Mouse (Mus musculus) lung, embryonic 15.5 days (tissue): ENCODE results near the gene Qser1. TPM values are rescaled to one million over a fixed set of nuclear protein-coding genes. Genes with fewer than 3 reads are reported as not detected.
"Not testable (repeated sequence)": the region's sequence is repeated elsewhere in the genome, so short reads cannot be mapped to it uniquely, and the experiment has no call there.

Experiments used
- ATAC-seq: fragments of 200-750 bp; cut with Nextera tagmentation; 2 replicates; pipeline ENCODE4 v1.8.0; 2017; ENCODE audit warnings: moderate number of reproducible peaks, borderline replicate concordance; ENCODE audit not compliant: low FRiP score, low TSS enrichment; ENCODE audit errors: extremely low read depth
- H3K27ac ChIP-seq: fragments of 300-500 bp; sonication (generic); 2 replicates; pipeline ENCODE4 v1.5.1; 2015; ENCODE audit warnings: moderate library complexity, mild to moderate bottlenecking, inconsistent platforms
- H3K27me3 ChIP-seq: fragments of 300-500 bp; sonication (generic); 2 replicates; pipeline ENCODE4 v1.6.1; 2015; ENCODE audit warnings: inconsistent platforms
- H3K36me3 ChIP-seq: fragments of 300-500 bp; sonication (generic); 2 replicates; pipeline ENCODE4 v1.6.1; 2015; ENCODE audit warnings: inconsistent platforms
- H3K4me1 ChIP-seq: fragments of 300-500 bp; sonication (generic); 2 replicates; pipeline ENCODE4 v1.6.1; 2015; ENCODE audit warnings: inconsistent platforms
- H3K4me2 ChIP-seq: fragments of 300-500 bp; sonication (generic); 2 replicates; pipeline ENCODE4 v1.6.1; 2015; ENCODE audit warnings: inconsistent platforms, mild to moderate bottlenecking, moderate library complexity
- H3K4me3 ChIP-seq: fragments of 300-500 bp; sonication (generic); 2 replicates; pipeline ENCODE4 v1.5.1; 2015; ENCODE audit warnings: mild to moderate bottlenecking, inconsistent platforms
- H3K9ac ChIP-seq: fragments of 300-500 bp; sonication (generic); 2 replicates; pipeline ENCODE4 v1.6.1; 2015; ENCODE audit warnings: inconsistent platforms
- H3K9me3 ChIP-seq: fragments of 300-500 bp; sonication (generic); 2 replicates; pipeline ENCODE4 v1.6.1; 2016; ENCODE audit warnings: inconsistent platforms
- WGBS: fragments of 180-500 bp; shearing (Covaris S2); methylation state at CpG from one replicate; pipeline ENCODE4 v1.1.7; 2015; 5-methylcytosine and 5-hydroxymethylcytosine counted together
- polyA plus RNA-seq: library from polyadenylated mRNA; unstranded; fragments of >200 nt; fragmentation: Nextera tagmentation; extraction: Ambion mirVana; gene quantifications from 2 replicates; pipeline ENCODE4 v1.2.1, GENCODE M21; 2015

Gene Qser1
- polyA plus RNA-seq, 1 experiment from 2014 or later, result 9.1 TPM

DNA sequence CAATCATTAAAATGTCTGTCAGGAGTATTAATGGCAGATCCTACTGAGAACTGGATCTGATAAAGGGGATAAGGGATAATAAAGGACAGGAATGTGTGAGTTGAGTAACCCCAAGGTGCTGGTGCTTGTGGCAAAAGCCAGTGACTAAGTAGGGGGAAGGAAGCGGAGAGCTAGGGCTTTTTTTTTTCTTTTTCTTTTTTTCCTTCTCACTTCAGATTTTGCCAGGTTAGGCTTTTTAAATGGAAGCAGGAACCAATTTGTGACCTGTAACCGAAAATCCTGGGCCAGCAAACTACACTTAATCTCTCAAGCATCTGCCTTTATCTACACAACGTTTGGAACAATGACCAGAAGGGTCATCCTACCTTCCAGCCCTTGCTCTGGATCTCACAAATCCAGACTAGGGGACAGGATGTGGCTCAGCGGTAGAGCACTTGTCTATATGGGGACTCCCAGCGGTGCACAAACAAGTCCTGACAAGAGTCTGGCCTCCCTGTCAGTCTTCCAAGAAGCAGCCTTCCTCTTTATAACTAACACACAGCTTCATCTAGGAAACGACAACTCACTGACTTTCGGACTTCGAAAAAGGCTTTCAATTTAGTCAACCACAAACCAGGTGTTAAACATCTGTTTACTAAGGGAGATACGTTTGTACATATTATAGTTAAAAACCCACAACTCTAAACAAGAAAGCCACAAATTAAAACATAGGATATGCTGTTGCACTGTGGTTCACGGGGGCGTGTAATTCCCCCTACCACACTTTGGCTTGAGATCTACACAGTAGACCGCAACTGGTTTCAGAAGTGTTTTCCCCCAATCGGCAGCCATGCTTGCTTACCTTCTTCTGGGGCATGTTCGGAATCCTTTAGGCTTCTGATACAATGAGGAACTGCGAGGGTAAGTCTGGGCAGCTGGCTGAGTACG lies 31.9 kb upstream of the Qser1 start:
- no peak for ATAC-seq
- Histone ChIP-seq H3K4me2 (peak overlapping the region; percentile 95), H3K4me1 (peaks cover 7% of the 10 kb centered on the region), H3K27me3 (peaks cover 5% of the 10 kb centered on the region; the same call in 1 of the 2 replicates), H3K27ac (no peak overlapping the region), H3K4me3 (peak overlapping the region; percentile 53), H3K36me3 (no peaks in the 10 kb centered on the region), H3K9me3 (no peaks in the 10 kb centered on the region), H3K9ac (no peak overlapping the region; the same call in 1 of the 2 replicates)
- 22% methylated on average over 16 of the region's 16 CpGs for WGBS

- no peak overlapping the region for H3K4me3 ChIP-seq
- no peaks in the 10 kb centered on the region for H3K9me3 ChIP-seq
- no peaks in the 10 kb centered on the region for H3K36me3 ChIP-seq
- no peak for ATAC-seq
- H3K27ac ChIP-seq, result no peak overlapping the region
- WGBS, result 49% methylated on average over 2 of the region's 2 CpGs
- no peak overlapping the region for H3K9ac ChIP-seq
- peaks cover 7% of the 10 kb centered on the region for H3K4me1 ChIP-seq
- no peak overlapping the region for H3K4me2 ChIP-seq
- peaks cover 5% of the 10 kb centered on the region; the same call in 1 of the 2 replicates for H3K27me3 ChIP-seq
These were observed 31.1 kb upstream of the Qser1 start for GRCm38 (mm10) chr2:104847645-104848044.

- peaks cover 7% of the 10 kb centered on the region for H3K4me1 ChIP-seq
- WGBS, result 37% methylated on average over 4 of the region's 4 CpGs
- ATAC-seq, result no peak
These were observed 30.3 kb upstream of the Qser1 start for GRCm38 (mm10) chr2:104846638-104847414.

DNA sequence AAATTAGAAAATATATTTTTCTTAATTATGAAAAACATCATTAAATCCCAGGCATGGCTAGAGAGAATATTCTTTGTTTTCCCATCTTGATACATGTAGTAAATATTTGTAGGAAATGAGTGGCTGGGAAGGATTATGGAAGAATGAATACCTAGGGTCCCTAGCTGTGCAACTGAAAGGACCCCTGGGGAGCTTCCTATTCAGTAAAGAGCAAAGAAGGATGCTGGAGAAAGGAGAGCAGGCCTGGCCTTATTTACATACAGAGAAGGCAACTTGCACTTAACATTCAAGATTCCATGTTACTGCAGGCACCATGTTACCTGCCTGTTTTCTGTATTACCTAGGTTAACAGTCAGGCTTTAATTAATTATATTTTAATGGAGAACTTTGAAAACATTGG lies 26.0 kb upstream of the Qser1 start:
- ATAC-seq, result no peak
- Histone ChIP-seq H3K4me3 (no peak overlapping the region), H3K9me3 (no peaks in the 10 kb centered on the region), H3K4me2 (no peak overlapping the region), H3K27ac (no peak overlapping the region), H3K36me3 (no peaks in the 10 kb centered on the region), H3K4me1 (no peaks in the 10 kb centered on the region), H3K27me3 (no peaks in the 10 kb centered on the region), H3K9ac (no peak overlapping the region)

More at GRCm38 (mm10) chr2:104846638-104847414, 30.3 kb upstream of the Qser1 start:
- Histone ChIP-seq H3K36me3 (no peaks in the 10 kb centered on the region), H3K4me3 (no peak overlapping the region), H3K27me3 (peaks cover 5% of the 10 kb centered on the region; the same call in 1 of the 2 replicates), H3K9me3 (no peaks in the 10 kb centered on the region), H3K27ac (no peak overlapping the region), H3K4me2 (no peak overlapping the region), H3K9ac (no peak overlapping the region)

DNA sequence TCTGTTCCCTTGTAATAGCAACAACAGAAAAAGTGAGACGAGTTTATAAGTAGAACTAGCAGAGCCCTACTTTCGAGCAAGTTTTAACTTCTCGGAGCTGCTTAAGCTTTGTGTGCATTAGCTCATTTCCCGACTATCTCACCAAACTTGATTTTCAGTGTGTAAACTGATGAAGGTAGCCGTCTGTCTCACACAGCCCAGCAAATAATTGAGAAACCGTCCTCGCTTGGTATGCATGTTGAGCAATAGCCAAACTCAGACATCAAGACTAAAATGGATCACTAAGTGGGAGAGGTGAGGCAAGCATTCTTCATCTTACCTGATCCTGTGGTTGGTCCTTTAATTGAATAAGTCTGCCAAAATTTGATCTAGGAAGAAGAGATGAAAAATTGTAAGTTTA lies 25.2 kb upstream of the Qser1 start:
- Histone ChIP-seq H3K9me3 (no peaks in the 10 kb centered on the region), H3K4me3 (no peak overlapping the region), H3K27ac (0 out of 2 replicates have a peak overlapping the region, but pooled peaks have one; percentile 1), H3K4me2 (no peak overlapping the region), H3K9ac (no peak overlapping the region), H3K4me1 (no peaks in the 10 kb centered on the region), H3K27me3 (no peaks in the 10 kb centered on the region), H3K36me3 (no peaks in the 10 kb centered on the region)
- no peak for ATAC-seq
- 69% methylated on average over 7 of the region's 7 CpGs for WGBS

DNA sequence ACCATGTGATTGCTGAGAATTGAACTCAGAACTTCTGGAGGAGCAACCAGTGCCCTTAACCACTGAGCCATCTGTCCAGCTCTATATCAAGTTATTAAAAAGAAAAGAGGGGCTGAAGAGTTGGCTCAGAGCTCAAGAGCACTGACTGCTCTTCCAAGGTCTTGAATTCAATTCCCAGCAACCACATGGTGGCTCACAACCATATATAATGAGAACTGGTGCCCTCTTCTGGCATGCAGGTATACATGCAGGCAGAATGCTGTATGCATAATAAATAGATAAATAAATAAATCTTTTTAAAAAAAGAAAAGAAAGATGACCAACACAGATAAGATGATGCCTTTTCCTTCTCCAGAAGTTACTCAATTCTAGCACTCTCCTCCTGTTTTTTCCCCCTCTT lies 24.4 kb upstream of the Qser1 start:
- H3K4me2 ChIP-seq, result no peak overlapping the region
- no peaks in the 10 kb centered on the region for H3K4me1 ChIP-seq
- no peaks in the 10 kb centered on the region for H3K27me3 ChIP-seq
- no peaks in the 10 kb centered on the region for H3K36me3 ChIP-seq
- H3K9me3 ChIP-seq, result no peaks in the 10 kb centered on the region
- H3K4me3 ChIP-seq, result no peak overlapping the region
- H3K27ac ChIP-seq, result no peak overlapping the region
- ATAC-seq, result no peak
- H3K9ac ChIP-seq, result no peak overlapping the region

DNA sequence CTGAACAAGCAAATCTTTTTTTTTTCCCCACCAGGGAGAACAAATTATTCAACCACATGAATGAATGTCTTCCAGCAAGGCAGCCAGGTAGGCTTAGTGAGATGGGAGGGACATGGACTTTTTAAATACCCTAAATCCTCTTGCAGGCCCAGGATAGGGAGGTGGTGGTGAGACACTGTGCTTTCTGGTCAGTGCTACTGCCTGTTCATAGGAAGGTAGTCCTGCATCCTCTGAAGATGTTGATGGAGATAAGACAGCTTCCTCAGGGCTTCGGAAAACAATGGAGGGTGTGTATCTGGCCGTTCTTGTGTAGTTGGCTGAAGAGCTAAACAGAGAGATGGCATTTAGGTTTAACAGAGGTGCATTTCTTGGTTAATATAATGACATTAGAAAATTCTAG lies 15.9 kb upstream of the Qser1 start:
- H3K9ac ChIP-seq, result no peak overlapping the region
- ATAC-seq, result no peak
- H3K4me2 ChIP-seq, result no peak overlapping the region
- H3K27ac ChIP-seq, result no peak overlapping the region
- no peaks in the 10 kb centered on the region for H3K9me3 ChIP-seq
- no peaks in the 10 kb centered on the region for H3K27me3 ChIP-seq
- no peaks in the 10 kb centered on the region for H3K36me3 ChIP-seq
- WGBS, result 68% methylated on average over 2 of the region's 2 CpGs
- H3K4me3 ChIP-seq, result no peak overlapping the region
- no peaks in the 10 kb centered on the region for H3K4me1 ChIP-seq

DNA sequence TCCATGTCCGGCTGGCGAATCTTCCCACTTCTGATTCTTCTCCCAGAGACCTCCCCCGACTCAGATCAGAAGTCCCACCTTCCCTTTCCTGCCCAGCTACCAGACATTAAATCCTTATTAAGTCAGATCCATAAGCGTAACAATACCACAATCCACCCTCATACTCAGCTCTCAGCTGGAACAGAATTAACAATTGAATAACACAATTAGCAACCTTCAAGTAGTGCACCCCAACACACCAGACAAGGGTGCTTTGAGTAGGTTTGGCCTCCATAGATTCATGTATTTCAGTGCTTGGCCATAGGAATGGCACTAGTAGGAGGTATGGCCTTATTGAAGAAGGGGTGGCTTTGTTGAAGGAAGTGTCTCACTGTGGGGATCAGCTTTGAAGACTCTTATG lies 9.6 kb upstream of the Qser1 start:
- 90% methylated on average over 4 of the region's 4 CpGs for WGBS
- Histone ChIP-seq H3K4me1 (no peaks in the 10 kb centered on the region), H3K27ac (no peak overlapping the region), H3K9me3 (no peaks in the 10 kb centered on the region), H3K27me3 (no peaks in the 10 kb centered on the region), H3K9ac (no peak overlapping the region), H3K36me3 (no peaks in the 10 kb centered on the region), H3K4me2 (no peak overlapping the region), H3K4me3 (no peak overlapping the region)
- ATAC-seq, result no peak

- ATAC-seq, H3K4me3 ChIP-seq, H3K4me1 ChIP-seq, H3K36me3 ChIP-seq, H3K27me3 ChIP-seq, H3K9ac ChIP-seq, H3K27ac ChIP-seq, H3K9me3 ChIP-seq, H3K4me2 ChIP-seq: not testable (repeated sequence)
- WGBS, result 82% methylated on average over 3 of the region's 3 CpGs
These were observed 2.2 kb upstream of the Qser1 start for GRCm38 (mm10) chr2:104818763-104819162.

DNA sequence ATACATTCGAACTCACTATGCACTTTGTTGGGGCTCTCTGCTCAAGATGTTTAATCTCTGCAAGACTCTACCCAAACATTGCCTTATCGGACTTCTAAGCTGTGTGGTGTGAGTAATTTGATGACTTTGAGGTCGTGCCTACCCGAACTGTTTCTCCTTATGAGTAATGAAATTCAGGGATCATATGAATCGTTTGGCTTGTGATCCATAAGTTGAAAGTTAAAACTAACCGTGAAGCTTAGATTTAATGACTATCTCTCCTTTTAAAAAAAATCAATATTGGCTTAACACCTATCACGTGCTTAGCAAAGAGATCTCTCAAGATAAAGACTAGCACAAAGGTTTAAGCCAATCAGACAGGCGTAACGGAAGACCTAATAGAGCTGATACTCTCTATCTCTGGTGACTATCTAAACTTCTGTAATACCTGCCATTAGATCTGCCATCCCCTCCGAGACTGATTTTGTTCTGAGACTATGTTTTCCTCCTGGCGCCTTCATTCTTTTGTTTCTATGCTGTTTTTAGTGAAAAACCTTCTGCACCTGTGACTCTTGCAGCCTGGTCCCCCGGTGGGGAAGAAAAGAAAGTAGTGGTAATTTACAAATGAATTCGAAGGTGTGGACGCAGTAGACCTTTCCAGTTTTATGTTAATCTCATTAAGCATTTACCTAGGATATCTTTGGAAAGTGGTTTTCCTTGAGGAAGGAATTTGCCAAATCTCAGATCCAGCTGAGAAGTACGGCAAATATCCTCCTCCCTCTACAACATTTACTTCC lies 1.2 kb upstream of the Qser1 start:
- Histone ChIP-seq H3K9me3 (no peaks in the 10 kb centered on the region), H3K4me1 (peaks cover 7% of the 10 kb centered on the region; the same call in 1 of the 2 replicates), H3K4me2 (peak overlapping the region; percentile 72), H3K9ac (peak overlapping the region; percentile 99), H3K4me3 (peak overlapping the region; percentile 98), H3K27ac (peak overlapping the region; percentile 99), H3K36me3 (no peaks in the 10 kb centered on the region), H3K27me3 (no peaks in the 10 kb centered on the region)
- ATAC-seq, result no peak
- WGBS, result under 1% methylated on average over 15 of the region's 15 CpGs

GRCm38 (mm10) chr2:104816866-104817439 lies 393 bp upstream of the Qser1 start:
- WGBS, result under 1% methylated on average over 23 of the region's 51 CpGs
- H3K27me3 ChIP-seq, result no peaks in the 10 kb centered on the region
- H3K27ac ChIP-seq, result peak overlapping the region; percentile 99
- H3K4me1 ChIP-seq, result peaks cover 7% of the 10 kb centered on the region; the same call in 1 of the 2 replicates
- ATAC-seq, result peak; percentile 95
- H3K36me3 ChIP-seq, result no peaks in the 10 kb centered on the region
- H3K4me2 ChIP-seq, result peak overlapping the region; percentile 72
- peak overlapping the region; percentile 98 for H3K4me3 ChIP-seq
- no peaks in the 10 kb centered on the region for H3K9me3 ChIP-seq
- peak overlapping the region; percentile 99 for H3K9ac ChIP-seq
